Mouse (Mus musculus): ENCODE measurements at regions not wholly inside any gene's neighbourhood (a gene's known extent, or its start where the extent isn't known, plus 50 kb on each side); places are given as distances from the start of the nearest gene placed in this dataset.
"Not testable (repeated sequence)": the region's sequence is repeated elsewhere in the genome, so short reads cannot be mapped to it uniquely, and the experiment has no call there.

- H3K9me3 ChIP-seq (ENCODE audit: control insufficient read depth); H3K4me2 ChIP-seq (replicated peaks; ENCODE audit: low read depth); ATAC-seq; H3K27ac ChIP-seq (ENCODE audit: low read depth, low read length); H3K9ac ChIP-seq (ENCODE audit: low read depth, low read length); H3K27me3 ChIP-seq (replicated peaks; ENCODE audit: control insufficient read depth, insufficient read depth, low read length); H3K4me3 ChIP-seq (ENCODE audit: low read depth, low read length); H3K36me3 ChIP-seq (ENCODE audit: control insufficient read depth, insufficient read depth); H3K4me1 ChIP-seq (replicated peaks; ENCODE audit: control insufficient read depth, insufficient read depth, low read length): not testable (repeated sequence)
- WGBS = 51% methylated on average over 1 of the region's 2 CpGs
Measured at GRCm38 (mm10) chr12:115158717-115159232, 888.7 kb upstream of the Zfp386 start.

- H3K36me3 ChIP-seq (ENCODE audit: control insufficient read depth, insufficient read depth); H3K4me1 ChIP-seq (replicated peaks; ENCODE audit: control insufficient read depth, insufficient read depth, low read length); H3K27ac ChIP-seq (ENCODE audit: low read depth, low read length); ATAC-seq; H3K9ac ChIP-seq (ENCODE audit: low read depth, low read length); H3K27me3 ChIP-seq (replicated peaks; ENCODE audit: control insufficient read depth, insufficient read depth, low read length); H3K9me3 ChIP-seq (ENCODE audit: control insufficient read depth); H3K4me3 ChIP-seq (ENCODE audit: low read depth, low read length); H3K4me2 ChIP-seq (replicated peaks; ENCODE audit: low read depth): not testable (repeated sequence)
- WGBS = 45% methylated on average over 2 of the region's 2 CpGs
Measured at GRCm38 (mm10) chr12:115165499-115165898, 882.0 kb upstream of the Zfp386 start.

GRCm38 (mm10) chr12:115166006-115166405 is 881.5 kb upstream of the Zfp386 start:
- not testable (repeated sequence) for H3K9ac ChIP-seq (ENCODE audit: low read depth, low read length); H3K9me3 ChIP-seq (ENCODE audit: control insufficient read depth); ATAC-seq; H3K27me3 ChIP-seq (replicated peaks; ENCODE audit: control insufficient read depth, insufficient read depth, low read length); H3K36me3 ChIP-seq (ENCODE audit: control insufficient read depth, insufficient read depth); H3K4me1 ChIP-seq (replicated peaks; ENCODE audit: control insufficient read depth, insufficient read depth, low read length); H3K4me2 ChIP-seq (replicated peaks; ENCODE audit: low read depth); H3K4me3 ChIP-seq (ENCODE audit: low read depth, low read length); H3K27ac ChIP-seq (ENCODE audit: low read depth, low read length)
- 82% methylated on average over 1 of the region's 1 CpGs for WGBS

- H3K4me1 ChIP-seq (replicated peaks; ENCODE audit: control insufficient read depth, insufficient read depth, low read length) = no peaks in the 10 kb centered on the region
- ATAC-seq = no peak
- no peak overlapping the region for H3K9ac ChIP-seq (ENCODE audit: low read depth, low read length)
- H3K36me3 ChIP-seq (ENCODE audit: control insufficient read depth, insufficient read depth) = no peaks in the 10 kb centered on the region
- H3K27ac ChIP-seq (ENCODE audit: low read depth, low read length) = no peak overlapping the region
- WGBS = 76% methylated on average over 2 of the region's 2 CpGs
- no peak for TF ChIP-seq CTCF (IDR thresholded peaks at IDR 0.05; ENCODE audit: low read depth)
- no peaks in the 10 kb centered on the region; the same call in 1 of the 2 replicates for H3K9me3 ChIP-seq (ENCODE audit: control insufficient read depth)
- H3K4me3 ChIP-seq (ENCODE audit: low read depth, low read length) = no peak overlapping the region
- no peaks in the 10 kb centered on the region for H3K27me3 ChIP-seq (replicated peaks; ENCODE audit: control insufficient read depth, insufficient read depth, low read length)
- no peak overlapping the region for H3K4me2 ChIP-seq (replicated peaks; ENCODE audit: low read depth)
Measured at GRCm38 (mm10) chr12:115193482-115194103, 853.9 kb upstream of the Zfp386 start.

- no peak for TF ChIP-seq CTCF (IDR thresholded peaks at IDR 0.05; ENCODE audit: low read depth)
- H3K4me3 ChIP-seq (ENCODE audit: low read depth, low read length) = no peak overlapping the region
- H3K9ac ChIP-seq (ENCODE audit: low read depth, low read length) = no peak overlapping the region
- H3K27ac ChIP-seq (ENCODE audit: low read depth, low read length) = no peak overlapping the region
- WGBS = 60% methylated on average over 4 of the region's 4 CpGs
- no peak overlapping the region for H3K4me2 ChIP-seq (replicated peaks; ENCODE audit: low read depth)
- H3K9me3 ChIP-seq (ENCODE audit: control insufficient read depth) = no peaks in the 10 kb centered on the region; the same call in 1 of the 2 replicates
- no peaks in the 10 kb centered on the region for H3K4me1 ChIP-seq (replicated peaks; ENCODE audit: control insufficient read depth, insufficient read depth, low read length)
- no peak for ATAC-seq
- no peaks in the 10 kb centered on the region for H3K27me3 ChIP-seq (replicated peaks; ENCODE audit: control insufficient read depth, insufficient read depth, low read length)
- no peaks in the 10 kb centered on the region for H3K36me3 ChIP-seq (ENCODE audit: control insufficient read depth, insufficient read depth)
Measured at GRCm38 (mm10) chr12:115197322-115198117, 850.0 kb upstream of the Zfp386 start.

- not testable (repeated sequence) for H3K27ac ChIP-seq (ENCODE audit: low read depth, low read length); H3K4me2 ChIP-seq (replicated peaks; ENCODE audit: low read depth); H3K27me3 ChIP-seq (replicated peaks; ENCODE audit: control insufficient read depth, insufficient read depth, low read length); H3K9ac ChIP-seq (ENCODE audit: low read depth, low read length); H3K9me3 ChIP-seq (ENCODE audit: control insufficient read depth); H3K4me3 ChIP-seq (ENCODE audit: low read depth, low read length); H3K4me1 ChIP-seq (replicated peaks; ENCODE audit: control insufficient read depth, insufficient read depth, low read length); ATAC-seq; H3K36me3 ChIP-seq (ENCODE audit: control insufficient read depth, insufficient read depth)
- 90% methylated on average over 2 of the region's 2 CpGs for WGBS
Measured at GRCm38 (mm10) chr12:115207833-115208448, 839.6 kb upstream of the Zfp386 start.
